Mouse (Mus musculus): ENCODE data around the gene Elf5. TPM values are rescaled to one million over a fixed set of nuclear protein-coding genes. Genes with fewer than 3 reads are reported as not detected.

Gene Elf5
- 1 to 10 TPM in 1 of 2 experiments, under 1 TPM in 1; 0.79 to 1.1 TPM for total RNA-seq (2021)
- long read RNA-seq, experiment 1, partial matches to known transcripts: 1 of 1 reads
- long read RNA-seq, experiment 1, other reads (novel, unspliced or antisense): 0 of 1 reads
- long read RNA-seq, experiment 2, partial matches to known transcripts: 2 of 2 reads
- long read RNA-seq, experiment 2, other reads (novel, unspliced or antisense): 0 of 2 reads

- H3K27ac ChIP-seq: no peak within 1 kb of the TSS
- no peak for DNase-seq (ENCODE audit: extremely low spot score in 1 of 2, low spot score in 2 of 2)
- no peak within 1 kb of the TSS for H3K4me3 ChIP-seq
- TF ChIP-seq CTCF (IDR thresholded peaks at IDR 0.05): no peak
- intact Hi-C loops (cut with DNase I): no loop called here
Measured at GRCm38 (mm10) chr2:103411348-103411747, at the start of gene Elf5. Gene Elf5, plus strand, starts transcription at chr2:103411688.

GRCm38 (mm10) chr2:103372541-103372940, 38.9 kb upstream of the Elf5 start:
- TF ChIP-seq CTCF (IDR thresholded peaks at IDR 0.05): no peak
- intact Hi-C loops (cut with DNase I): no loop called here

GRCm38 (mm10) chr2:103379502-103380160, 31.9 kb upstream of the Elf5 start:
- H3K4me3 ChIP-seq: no peak overlapping the region
- no peak overlapping the region for H3K27ac ChIP-seq
- DNase-seq (ENCODE audit: extremely low spot score in 1 of 2, low spot score in 2 of 2): no peak
- intact Hi-C loops (cut with DNase I): no loop called here
- TF ChIP-seq CTCF (IDR thresholded peaks at IDR 0.05): no peak

More at GRCm38 (mm10) chr2:103372541-103372940, 38.9 kb upstream of the Elf5 start:
- no peak overlapping the region for H3K4me3 ChIP-seq
- H3K27ac ChIP-seq: no peak overlapping the region
- no peak for DNase-seq (ENCODE audit: extremely low spot score in 1 of 2, low spot score in 2 of 2)

DNA sequence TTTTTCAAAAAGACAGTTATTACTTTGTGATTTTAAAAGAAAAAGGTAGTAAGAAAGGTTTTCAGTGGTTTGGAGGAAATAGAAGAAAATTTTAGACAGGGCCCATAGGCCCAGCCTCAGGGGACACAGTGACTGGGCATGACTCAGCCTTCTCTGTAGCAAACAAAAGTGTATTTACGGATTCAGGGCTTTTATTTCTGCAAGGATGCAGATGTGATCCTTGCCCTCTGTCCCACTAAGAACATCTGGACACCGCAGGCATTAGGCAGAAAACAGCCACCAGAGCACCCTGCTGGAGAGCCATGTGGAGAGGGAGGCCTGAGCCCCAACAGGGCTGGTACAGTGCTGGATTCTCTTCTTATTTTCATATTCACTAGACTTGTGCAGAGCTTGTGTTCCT, 29.3 kb upstream of the Elf5 start:
- intact Hi-C loops (cut with DNase I): no loop called here
- no peak for TF ChIP-seq CTCF (IDR thresholded peaks at IDR 0.05)

DNA sequence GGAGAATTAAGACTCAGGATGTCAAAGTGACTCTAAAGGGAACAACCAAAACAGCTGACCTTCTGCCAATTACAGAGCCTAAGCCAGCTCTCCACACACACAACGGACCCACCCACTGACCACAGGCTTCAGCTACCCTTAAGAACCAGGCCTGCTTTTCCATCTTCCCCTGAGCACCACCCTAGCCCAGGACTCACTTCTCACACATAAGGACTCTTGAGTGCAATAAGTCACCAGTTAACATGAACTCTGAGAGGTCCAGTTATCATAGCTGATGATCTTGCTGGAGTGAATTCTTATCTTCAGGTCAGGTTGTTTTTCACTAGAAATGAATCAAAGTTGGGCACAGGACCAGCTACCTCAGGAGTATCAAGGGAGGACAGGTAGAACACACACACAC, 23.6 kb upstream of the Elf5 start:
- DNase-seq (ENCODE audit: extremely low spot score in 1 of 2, low spot score in 2 of 2): no peak
- Histone ChIP-seq H3K27ac (no peak overlapping the region), H3K4me3 (no peak overlapping the region)
- no peak for TF ChIP-seq CTCF (IDR thresholded peaks at IDR 0.05)
- intact Hi-C loops (cut with DNase I): no loop called here

More for the DNA sequence above, 29.3 kb upstream of the Elf5 start:
- DNase-seq (ENCODE audit: extremely low spot score in 1 of 2, low spot score in 2 of 2): no peak
- Histone ChIP-seq H3K27ac (no peak overlapping the region), H3K4me3 (no peak overlapping the region)

DNA sequence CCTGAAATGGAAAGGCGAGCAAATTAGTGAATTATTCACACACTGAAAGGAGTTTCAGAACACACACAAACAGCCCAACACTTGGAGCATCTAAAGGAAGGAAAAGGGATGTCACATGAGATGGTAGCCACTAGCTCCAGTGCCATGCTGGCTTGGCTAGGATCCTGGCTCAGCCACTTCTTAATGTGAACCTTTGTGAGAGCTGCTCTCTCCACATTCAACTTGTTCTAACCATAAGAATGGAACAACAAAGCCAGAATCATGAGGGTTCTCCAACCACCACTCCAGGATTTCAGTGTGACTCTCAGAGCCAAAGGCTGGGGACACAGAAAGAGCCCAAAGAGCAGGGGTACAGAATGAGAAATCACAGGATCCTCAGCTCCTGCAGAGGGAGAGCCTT, 23.2 kb upstream of the Elf5 start:
- no peak overlapping the region for H3K27ac ChIP-seq
- no peak overlapping the region for H3K4me3 ChIP-seq
- intact Hi-C loops (cut with DNase I): no loop called here
- TF ChIP-seq CTCF (IDR thresholded peaks at IDR 0.05): no peak
- no peak for DNase-seq (ENCODE audit: extremely low spot score in 1 of 2, low spot score in 2 of 2)

DNA sequence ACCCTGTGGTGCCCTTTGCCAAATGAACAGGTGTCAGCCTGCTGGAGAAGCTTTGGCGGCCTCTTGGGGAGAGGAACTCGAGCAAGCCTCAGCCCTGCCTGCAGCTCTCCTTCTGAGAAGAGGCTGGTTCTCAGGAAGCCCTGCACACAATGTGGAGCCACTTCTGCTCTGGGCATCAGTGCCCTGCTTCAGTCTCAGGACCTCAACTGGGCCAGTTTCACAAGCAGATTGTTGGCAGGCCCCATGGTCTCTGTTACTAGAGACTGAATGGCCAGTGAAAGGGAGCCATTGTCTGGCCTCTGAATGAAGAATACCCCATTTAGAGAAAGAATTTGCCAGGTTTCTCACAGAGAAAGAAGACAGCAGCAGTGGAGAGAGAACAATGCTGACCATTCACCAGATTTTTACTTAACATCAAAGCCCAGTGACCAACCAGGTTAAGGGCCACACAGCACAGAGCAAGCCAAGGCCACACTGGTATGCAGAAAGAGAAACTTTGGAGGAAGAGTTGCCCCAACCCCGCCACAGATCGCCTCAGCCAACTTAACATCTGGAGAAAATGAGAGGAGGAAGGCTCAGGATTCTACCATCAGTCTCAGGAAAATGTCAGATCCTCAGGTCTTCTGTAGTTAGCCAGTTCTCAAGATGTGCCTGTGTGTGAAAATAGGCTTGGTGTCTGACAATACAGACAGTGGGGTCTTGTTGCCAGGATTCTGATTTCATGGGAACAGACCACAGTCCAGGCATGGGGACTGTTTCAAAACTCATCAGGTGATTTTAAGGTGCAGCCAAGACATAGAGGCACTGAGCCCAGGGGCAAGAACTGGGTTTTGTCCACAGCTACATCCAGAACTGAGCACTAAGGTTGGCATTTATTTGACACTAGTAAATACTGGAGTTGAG, 21.2 kb upstream of the Elf5 start:
- DNase-seq (ENCODE audit: extremely low spot score in 1 of 2, low spot score in 2 of 2): peak; percentile 18 to 35
- no peak for TF ChIP-seq CTCF (IDR thresholded peaks at IDR 0.05)
- intact Hi-C loops (cut with DNase I): no loop called here
- H3K27ac ChIP-seq: peak overlapping the region; percentile 41; the same call in 1 of the 2 replicates
- H3K4me3 ChIP-seq: no peak overlapping the region

DNA sequence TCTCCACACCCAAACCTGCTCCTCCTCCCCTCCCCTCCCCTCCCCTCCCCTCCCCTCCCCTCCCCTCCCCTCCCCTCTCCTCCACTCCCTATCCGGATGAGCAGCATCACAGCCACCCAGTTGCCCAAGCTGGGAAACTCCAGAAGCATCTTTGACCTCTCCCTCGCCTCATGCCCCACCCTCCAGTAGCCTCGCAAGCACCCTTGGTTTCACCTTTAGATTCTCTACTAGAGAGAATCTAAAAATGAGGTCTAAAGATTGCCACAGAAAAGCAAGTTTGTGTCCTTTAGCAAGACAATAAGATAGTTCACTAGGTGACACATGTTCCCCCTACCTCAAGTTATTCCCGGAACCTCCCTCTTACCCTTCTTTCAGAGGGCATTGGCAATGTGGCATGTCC, 19.9 kb upstream of the Elf5 start:
- no peak for TF ChIP-seq CTCF (IDR thresholded peaks at IDR 0.05)
- intact Hi-C loops (cut with DNase I): no loop called here
- no peak overlapping the region for H3K27ac ChIP-seq
- no peak overlapping the region for H3K4me3 ChIP-seq
- no peak for DNase-seq (ENCODE audit: extremely low spot score in 1 of 2, low spot score in 2 of 2)

- DNase-seq (ENCODE audit: extremely low spot score in 1 of 2, low spot score in 2 of 2): no peak
- Histone ChIP-seq H3K27ac (no peak overlapping the region), H3K4me3 (no peak overlapping the region)
- intact Hi-C loops (cut with DNase I): no loop called here
- no peak for TF ChIP-seq CTCF (IDR thresholded peaks at IDR 0.05)
Measured at GRCm38 (mm10) chr2:103398110-103398509, 13.4 kb upstream of the Elf5 start.

- H3K4me3 ChIP-seq: no peak overlapping the region
- H3K27ac ChIP-seq: no peak overlapping the region
- TF ChIP-seq CTCF (IDR thresholded peaks at IDR 0.05): no peak
- no peak for DNase-seq (ENCODE audit: extremely low spot score in 1 of 2, low spot score in 2 of 2)
- intact Hi-C loops (cut with DNase I): loop anchor here (5.0 kb wide), 1 partner anchor 928 kb away; no protein-coding TSS in a partner anchor
Measured at GRCm38 (mm10) chr2:103400691-103401090, 10.8 kb upstream of the Elf5 start.

DNA sequence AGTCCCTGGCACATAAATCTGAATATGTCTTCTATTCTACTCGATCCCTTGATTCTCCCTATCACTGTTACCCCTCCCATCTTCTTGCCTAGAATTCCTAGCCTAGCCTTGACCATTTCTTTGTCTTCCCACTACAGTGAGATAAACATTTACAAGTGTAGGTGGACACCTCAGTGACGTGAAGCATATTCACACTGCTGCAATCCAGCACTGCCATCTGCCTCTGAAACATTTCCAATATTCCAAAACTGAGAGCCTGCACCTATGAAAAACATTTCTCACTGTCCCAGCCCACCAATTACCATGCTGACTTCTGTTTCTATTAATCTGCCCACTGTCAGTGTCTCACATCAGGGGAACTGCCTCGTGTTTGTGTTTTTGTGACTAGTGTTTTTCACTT, 5.2 kb upstream of the Elf5 start:
- no peak overlapping the region for H3K4me3 ChIP-seq
- DNase-seq (ENCODE audit: extremely low spot score in 1 of 2, low spot score in 2 of 2): no peak
- intact Hi-C loops (cut with DNase I): no loop called here
- no peak for TF ChIP-seq CTCF (IDR thresholded peaks at IDR 0.05)
- H3K27ac ChIP-seq: no peak overlapping the region

DNA sequence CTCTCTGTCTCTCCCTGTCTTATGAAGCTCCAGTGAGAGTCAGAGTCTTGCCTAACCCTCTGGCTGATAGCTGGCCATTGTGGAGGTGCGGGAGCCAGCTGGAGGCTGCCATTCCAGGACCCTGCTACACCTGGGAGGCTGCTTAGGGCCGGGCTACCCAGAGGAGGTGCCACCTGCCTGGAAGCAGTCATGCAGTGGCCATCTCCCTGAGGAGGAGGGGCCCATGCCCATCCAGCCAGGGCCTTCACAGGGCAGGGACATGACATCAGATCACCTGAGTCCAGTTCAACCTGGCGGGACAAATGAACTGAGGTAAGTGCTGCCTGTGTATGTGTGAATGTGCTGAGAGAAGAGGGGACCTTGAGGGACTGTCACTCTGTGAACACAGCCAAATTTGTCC, 328 bp downstream of the Elf5 start:
- TF ChIP-seq CTCF (IDR thresholded peaks at IDR 0.05): no peak
- no peak overlapping the region for H3K4me3 ChIP-seq
- no peak for DNase-seq (ENCODE audit: extremely low spot score in 1 of 2, low spot score in 2 of 2)
- no peak overlapping the region for H3K27ac ChIP-seq
- intact Hi-C loops (cut with DNase I): no loop called here
